Mouse (Mus musculus) Patski (cell line): ENCODE results near the gene Glce. TPM values are rescaled to one million over a fixed set of nuclear protein-coding genes. Genes with fewer than 3 reads are reported as not detected.

Experiments
- ATAC-seq: fragments of 100-300 bp; one replicate; pipeline ENCODE4 v1.8.0; 2021
- CTCF ChIA-PET: fragments of 350-600 bp; sonication (Branson Sonifier 250); formaldehyde crosslinking; loops from one replicate; lab custom pipeline; 2022; ENCODE audit warnings: inconsistent platforms; lab: Charles Lee
- POLR2A ChIA-PET: fragments of 350-600 bp; sonication (Branson Sonifier 250); formaldehyde crosslinking; loops from one replicate; lab custom pipeline; 2022; ENCODE audit warnings: antibody characterized with exemption, inconsistent platforms; lab: Charles Lee
- DNase-seq: peaks from one replicate; pipeline ENCODE4 v3.0.0-alpha.2; 2011; ENCODE audit warnings: low read depth, low spot score
- H3K27me3 ChIP-seq: fragments of 371-371 bp; one replicate; pipeline ENCODE4 v1.5.1; 2021
- CTCF ChIP-seq: fragments of 100-300 bp; IDR thresholded peaks from one replicate; pipeline ENCODE4 v1.5.1; 2021
- in situ Hi-C: fragments of 300-500 bp; cut with MboI; formaldehyde crosslinking; loops from 3 replicates; pipeline ENCODE4 v1.11.1; 2018; ENCODE audit warnings: low pct_unique_long_range_greater_than_20kb, mixed read lengths
- polyA plus RNA-seq: library from polyadenylated mRNA; unstranded; gene quantifications from one replicate; pipeline ENCODE4 v1.2.3, GENCODE M21; 2021

Gene Glce
- polyA plus RNA-seq, 1 experiment from 2014 or later: 34.9 TPM

- DNase-seq (no peak), ATAC-seq (no peak)
- in situ Hi-C loops: no loop called here
- POLR2A ChIA-PET: no interaction called here
- no peaks in the 10 kb centered on the region for H3K27me3 ChIP-seq
- no peak for TF ChIP-seq CTCF
- CTCF ChIA-PET: interaction anchor here (1.5 kb wide), 1 partner anchor 22 kb away, joined by 4 read pairs; no protein-coding TSS in a partner anchor
Observed at GRCm38 (mm10) chr9:62018229-62019093, 104.0 kb downstream of the Glce start.

- DNase-seq (no peak), ATAC-seq (no peak)
- no peaks in the 10 kb centered on the region for H3K27me3 ChIP-seq
- no peak for TF ChIP-seq CTCF
- ChIA-PET CTCF (no interaction called here), POLR2A (interaction anchor here (0.9 kb wide), 1 partner anchor 8 kb away, joined by 3 read pairs; no protein-coding TSS in a partner anchor)
- in situ Hi-C loops: no loop called here
Observed at GRCm38 (mm10) chr9:62017329-62017728, 105.1 kb downstream of the Glce start.

- TF ChIP-seq CTCF: no peak
Observed at GRCm38 (mm10) chr9:62015504-62015903, 107.0 kb downstream of the Glce start.

GRCm38 (mm10) chr9:62013316-62014097 is 108.9 kb downstream of the Glce start:
- H3K27me3 ChIP-seq: no peaks in the 10 kb centered on the region
- POLR2A ChIA-PET: no interaction called here
- DNase-seq: no peak
- in situ Hi-C loops: no loop called here
- ATAC-seq: no peak
- no peak for TF ChIP-seq CTCF
- CTCF ChIA-PET: no interaction called here

More at GRCm38 (mm10) chr9:62015504-62015903, 107.0 kb downstream of the Glce start:
- H3K27me3 ChIP-seq: no peaks in the 10 kb centered on the region
- ChIA-PET POLR2A (no interaction called here), CTCF (interaction anchor here (0.7 kb wide), 1 partner anchor 9 kb away, joined by 3 read pairs; no protein-coding TSS in a partner anchor)
- no peak for DNase-seq
- no peak for ATAC-seq
- in situ Hi-C loops: no loop called here

- DNase-seq (peak; percentile 61), ATAC-seq (no peak)
- ChIA-PET POLR2A (no interaction called here), CTCF (interaction anchor here (1.5 to 1.9 kb wide), 2 partner anchors 11 to 23 kb away, joined by 3 to 5 read pairs; no protein-coding TSS in a partner anchor)
- no peaks in the 10 kb centered on the region for H3K27me3 ChIP-seq
- in situ Hi-C loops: no loop called here
- no peak for TF ChIP-seq CTCF
Observed at GRCm38 (mm10) chr9:62008360-62008759, 114.1 kb downstream of the Glce start.

Other genes starting within 250 kb of the Glce start
- 3,038 TPM for gene Rplp1, start 208.1 kb downstream of the Glce start, polyA plus RNA-seq
- 76.6 TPM for gene Kif23, start 175.9 kb downstream of the Glce start, polyA plus RNA-seq
- 0.44 TPM for gene Paqr5, start 95.8 kb downstream of the Glce start, polyA plus RNA-seq
- not detected for gene Spesp1, start 159.6 kb upstream of the Glce start, polyA plus RNA-seq
- gene Anp32a, start 218.6 kb upstream of the Glce start, polyA plus RNA-seq: 231 TPM